Mouse (Mus musculus): Measurements from ENCODE around the gene Arhgef40.
A peak's percentile ranks its signal among the peaks of the same experiment; 100 is the strongest.

Gene Arhgef40

GRCm38 (mm10) chr14:52003981-52004495 lies 19.5 kb downstream of the Arhgef40 start:
- peak; percentile 76 for DNase-seq (ENCODE audit: low read depth, low spot score)

DNA sequence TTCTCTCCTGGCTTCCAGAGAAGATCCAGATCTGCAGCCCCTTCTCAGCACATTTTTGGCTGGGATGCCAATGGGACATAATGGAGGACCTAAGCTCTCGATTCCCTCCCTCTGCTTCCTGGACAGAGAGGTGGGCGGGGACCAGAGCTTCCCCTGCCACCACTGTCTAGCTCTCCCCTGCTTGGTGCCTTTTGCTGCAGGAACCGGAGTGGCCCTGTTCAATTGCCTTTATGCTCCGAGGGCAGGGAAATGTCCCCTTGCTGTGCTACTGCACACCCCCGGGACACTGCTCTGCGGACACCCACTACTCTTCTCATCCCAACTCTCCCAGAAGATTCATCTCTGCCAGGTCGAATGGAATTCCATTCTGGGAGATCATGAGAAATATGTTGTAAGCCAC lies 20.6 kb downstream of the Arhgef40 start:
- no peak for DNase-seq (ENCODE audit: low read depth, low spot score)

DNA sequence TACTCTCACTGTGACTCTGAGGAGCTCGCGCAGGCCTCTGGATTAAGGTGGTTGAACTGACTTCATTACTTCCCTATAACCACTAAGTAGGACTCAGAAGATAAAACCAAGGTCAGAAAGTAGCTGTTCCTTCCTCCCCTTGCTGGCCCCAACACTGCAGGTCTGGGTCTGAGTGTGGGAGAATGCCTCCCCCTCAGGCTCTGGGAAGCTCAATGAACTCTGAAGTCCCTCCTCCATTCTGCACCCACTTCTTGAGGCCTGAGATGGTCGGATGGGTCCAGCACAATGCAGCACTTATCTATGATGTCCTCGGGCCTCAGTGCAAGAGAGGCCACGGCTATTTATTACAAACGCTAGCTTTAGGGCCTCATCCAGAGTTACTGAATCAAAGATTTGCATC lies 21.1 kb downstream of the Arhgef40 start:
- no peak for DNase-seq (ENCODE audit: low read depth, low spot score)

DNA sequence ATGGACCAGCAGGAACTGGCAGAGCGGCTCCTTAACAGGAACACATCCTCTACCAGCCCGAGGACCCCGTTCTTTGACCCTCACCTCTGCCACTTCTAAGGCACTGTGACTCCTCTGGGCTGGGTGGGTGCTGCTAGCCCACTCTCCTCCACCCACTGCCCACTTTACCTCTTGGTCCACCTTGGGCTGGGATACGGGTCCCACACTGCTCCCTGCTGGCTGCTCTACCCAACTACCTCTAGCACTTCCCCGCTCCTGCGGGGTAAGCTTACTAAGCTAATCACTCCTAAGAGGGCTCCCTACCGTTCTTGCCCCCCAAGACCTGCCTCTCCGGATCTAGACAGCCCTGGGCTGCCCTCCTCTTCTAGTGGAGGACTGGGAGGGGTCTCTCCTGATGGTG lies 21.7 kb downstream of the Arhgef40 start:
- peak; percentile 22 for DNase-seq (ENCODE audit: low read depth, low spot score)

DNA sequence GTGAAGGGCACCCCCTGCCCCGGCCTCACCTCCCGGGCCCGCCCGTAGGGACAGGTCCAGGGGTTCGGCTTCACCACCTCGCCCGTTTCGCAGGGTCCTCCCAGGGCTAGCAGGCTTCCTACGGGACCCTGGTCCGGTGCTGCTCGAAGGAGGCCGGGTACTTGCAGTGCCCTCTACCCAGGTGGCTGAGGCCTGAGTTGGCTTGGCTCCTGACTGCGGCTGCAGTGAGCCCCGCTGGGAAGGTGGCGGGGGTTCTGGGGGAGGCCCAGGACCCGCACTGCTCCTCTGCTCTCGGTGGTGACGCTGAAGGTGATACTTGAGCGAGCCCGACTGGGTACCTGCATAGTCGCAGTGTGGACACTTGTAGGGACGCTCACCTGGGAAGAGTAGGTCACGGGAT lies 22.3 kb downstream of the Arhgef40 start:
- no peak for DNase-seq (ENCODE audit: low read depth, low spot score)

DNA sequence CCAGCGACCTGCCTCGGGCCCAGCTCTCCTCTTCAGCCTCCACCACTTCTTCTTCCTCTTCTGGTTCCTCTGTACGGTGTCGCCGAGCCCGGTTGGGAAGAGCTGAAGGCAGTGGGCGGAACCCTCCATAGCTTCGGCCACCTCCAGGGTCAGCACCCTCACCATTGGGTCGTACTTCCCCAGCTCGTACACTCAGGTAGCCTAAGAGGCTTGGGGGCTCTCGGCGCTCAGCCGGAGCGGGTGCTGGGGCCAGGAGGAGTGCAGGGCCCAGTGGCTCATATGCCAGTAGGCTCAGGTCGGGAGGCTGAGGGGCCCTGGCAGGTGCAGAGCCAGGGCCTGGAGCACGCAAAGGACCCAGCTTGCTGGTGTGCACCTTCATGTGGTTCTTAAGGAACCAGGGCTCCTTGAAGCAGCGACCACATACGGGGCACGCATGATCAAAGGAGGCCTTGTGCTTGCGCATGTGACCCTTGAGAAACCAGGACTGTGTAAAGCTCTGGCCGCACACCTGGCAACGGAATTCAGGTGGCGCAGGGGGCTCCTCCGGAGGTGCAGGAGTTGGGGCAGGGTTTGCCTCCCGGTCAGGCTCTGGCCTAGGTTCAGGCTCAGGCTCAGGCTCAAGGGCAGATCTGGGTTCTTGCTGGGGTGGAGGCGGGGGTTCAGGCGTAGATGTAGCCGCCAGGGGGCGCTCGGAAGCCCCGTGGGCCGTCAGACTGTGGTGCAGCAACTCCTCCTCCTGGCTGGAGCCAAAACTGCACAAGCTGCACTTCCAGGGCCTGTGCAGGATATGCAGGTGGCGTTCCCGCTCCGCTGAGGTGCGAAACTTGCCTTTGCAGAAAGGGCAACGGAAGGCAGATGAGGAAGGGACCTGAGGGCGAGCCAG lies 24.0 kb downstream of the Arhgef40 start:
- peak; percentile 96 for DNase-seq (ENCODE audit: low read depth, low spot score)

GRCm38 (mm10) chr14:52009361-52009760 lies 24.8 kb downstream of the Arhgef40 start:
- no peak for DNase-seq (ENCODE audit: low read depth, low spot score)

- no peak for DNase-seq (ENCODE audit: low read depth, low spot score)
These were observed 25.3 kb downstream of the Arhgef40 start for GRCm38 (mm10) chr14:52009841-52010240.

DNA sequence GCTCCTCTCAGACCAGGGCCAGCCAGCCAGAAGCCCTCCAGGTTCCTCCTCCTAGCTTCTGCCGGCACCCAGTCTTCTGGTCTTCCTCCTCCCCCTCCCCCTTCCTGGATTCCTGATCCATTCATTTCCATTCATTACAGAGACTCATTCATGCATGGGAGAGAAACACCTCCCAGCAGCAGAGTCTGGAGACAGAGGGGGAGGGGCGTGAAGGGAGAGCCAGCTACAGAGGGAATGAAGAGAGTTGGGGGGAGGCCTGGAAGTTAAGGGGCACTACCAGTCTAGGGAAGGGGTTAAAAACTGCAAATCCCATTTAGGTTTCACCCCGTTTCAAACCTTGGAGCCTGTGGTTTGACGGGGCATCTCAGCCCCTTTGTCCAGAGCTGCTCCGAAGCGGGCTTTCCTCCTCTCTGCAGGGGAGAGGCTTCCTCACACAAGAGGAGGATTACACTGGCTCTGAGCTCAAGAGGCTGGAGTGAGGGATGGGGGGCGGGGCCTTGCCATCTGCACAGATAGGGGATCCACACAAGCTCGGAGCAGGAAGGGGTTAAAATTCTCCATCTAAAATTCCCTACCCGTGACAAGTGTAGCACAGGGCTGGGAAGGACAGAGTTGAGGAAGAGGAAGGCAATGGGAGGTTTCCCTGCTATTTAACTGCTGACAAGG lies 26.1 kb downstream of the Arhgef40 start:
- no peak for DNase-seq (ENCODE audit: low read depth, low spot score)

GRCm38 (mm10) chr14:52011683-52012082 lies 27.2 kb downstream of the Arhgef40 start:
- no peak for DNase-seq (ENCODE audit: low read depth, low spot score)

DNA sequence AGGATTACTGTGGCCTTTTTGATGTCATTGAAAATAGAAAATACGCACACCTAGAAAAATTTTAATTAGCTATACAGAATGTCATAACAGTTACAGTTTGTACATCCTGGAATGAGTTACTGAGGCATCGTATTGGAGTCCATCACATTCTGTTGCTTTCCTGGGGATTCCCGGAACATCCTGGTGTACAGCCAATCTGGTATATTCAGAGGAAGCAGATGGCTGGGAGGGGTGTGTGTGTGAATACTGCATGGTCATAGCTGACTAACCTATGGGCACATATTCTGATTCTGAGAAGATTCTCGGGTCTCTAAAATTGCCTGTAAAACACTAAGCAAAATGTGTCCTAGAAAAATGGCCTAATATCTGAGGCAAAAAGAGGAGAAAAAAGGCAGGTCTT lies 27.6 kb downstream of the Arhgef40 start:
- no peak for DNase-seq (ENCODE audit: low read depth, low spot score)

DNA sequence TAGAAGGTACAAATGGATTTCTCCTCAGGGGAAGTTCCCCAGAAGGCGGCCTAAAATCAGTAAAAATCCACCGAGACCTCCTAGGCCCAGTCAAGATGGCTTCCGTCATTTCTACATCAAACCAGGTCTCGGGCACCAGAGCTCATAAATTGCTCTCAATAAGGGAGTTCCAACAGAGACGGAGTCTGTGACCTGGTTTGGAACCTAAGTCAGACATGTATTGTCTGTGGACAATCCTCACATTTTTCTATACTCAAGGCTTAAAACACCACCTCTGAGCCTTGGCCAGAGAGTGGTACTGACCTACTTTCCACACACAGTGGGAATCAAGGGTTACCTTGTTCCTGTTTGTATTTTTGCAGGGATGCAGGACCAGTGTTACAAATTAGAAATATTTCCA lies 28.0 kb downstream of the Arhgef40 start:
- DNase-seq (ENCODE audit: low read depth, low spot score), result no peak

DNA sequence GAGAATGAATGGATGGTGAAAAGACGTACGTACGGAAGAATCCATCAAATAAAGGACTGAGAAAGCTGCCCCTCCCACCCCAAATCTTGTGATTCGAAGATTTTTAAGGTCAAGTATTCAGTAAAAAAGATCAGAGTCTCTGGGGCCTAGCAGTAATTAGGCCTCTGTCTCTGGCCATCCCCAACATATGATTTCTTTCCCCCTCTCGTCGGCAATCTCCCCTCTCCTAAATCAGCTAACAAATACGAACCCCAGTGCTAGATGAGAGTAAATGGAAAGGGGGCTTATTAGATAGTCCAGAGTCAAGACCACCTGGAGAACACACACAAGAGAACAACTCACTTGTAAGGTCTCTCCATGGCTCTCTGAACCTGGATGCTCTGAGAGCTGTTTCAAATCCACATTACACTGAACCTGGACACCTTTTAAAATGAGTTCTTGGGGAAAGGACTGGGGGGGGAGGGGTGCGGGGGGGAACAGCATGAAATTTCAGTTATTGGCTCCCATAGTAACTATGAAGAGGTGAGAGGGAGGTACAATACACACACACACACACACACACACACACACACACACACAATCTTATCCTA lies 28.6 kb downstream of the Arhgef40 start:
- DNase-seq (ENCODE audit: low read depth, low spot score), result no peak

GRCm38 (mm10) chr14:52013771-52014219 lies 29.3 kb downstream of the Arhgef40 start:
- DNase-seq (ENCODE audit: low read depth, low spot score), result peak; percentile 70

- DNase-seq (ENCODE audit: low read depth, low spot score), result peak; percentile 63
These were observed 29.8 kb downstream of the Arhgef40 start for GRCm38 (mm10) chr14:52014271-52014760.

- peak; percentile 66 for DNase-seq (ENCODE audit: low read depth, low spot score)
These were observed 30.3 kb downstream of the Arhgef40 start for GRCm38 (mm10) chr14:52014761-52015311.

DNA sequence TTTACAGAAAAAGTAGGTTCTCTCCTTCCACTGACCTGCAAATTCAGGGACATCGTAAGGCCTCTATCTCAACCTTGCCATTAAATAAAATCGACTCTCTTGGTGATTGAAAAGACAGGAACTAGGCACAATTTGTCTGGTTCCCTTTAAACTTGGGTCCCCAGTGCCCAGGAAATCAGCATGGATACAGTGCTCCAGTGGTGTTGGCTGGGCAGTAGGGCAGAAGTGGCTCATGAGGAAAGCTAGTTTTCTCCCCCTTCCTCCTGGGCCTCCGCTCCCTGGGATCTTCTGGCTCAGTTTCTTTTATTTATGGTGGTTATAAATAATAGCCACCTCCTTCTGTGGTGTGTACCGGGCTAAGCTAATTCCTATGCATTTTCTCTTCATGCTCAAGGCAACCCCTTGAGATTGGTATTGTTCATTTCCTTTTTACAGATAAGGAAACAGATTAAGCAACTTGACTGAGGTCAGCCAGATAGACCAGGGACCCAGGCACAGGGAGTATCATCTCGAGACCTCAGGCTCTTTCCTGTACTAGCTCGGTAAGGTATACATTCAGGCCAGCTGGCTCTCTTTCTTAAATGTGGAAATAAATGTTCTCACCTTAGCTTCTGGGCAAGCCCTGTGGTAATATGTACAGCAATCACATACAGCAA lies 31.1 kb downstream of the Arhgef40 start, which contains the start of gene Tmem253:
Gene Tmem253 (plus strand): TSS at position 214 of the 656 bp plus-strand sequence.
- no peak for DNase-seq (ENCODE audit: low read depth, low spot score)

DNA sequence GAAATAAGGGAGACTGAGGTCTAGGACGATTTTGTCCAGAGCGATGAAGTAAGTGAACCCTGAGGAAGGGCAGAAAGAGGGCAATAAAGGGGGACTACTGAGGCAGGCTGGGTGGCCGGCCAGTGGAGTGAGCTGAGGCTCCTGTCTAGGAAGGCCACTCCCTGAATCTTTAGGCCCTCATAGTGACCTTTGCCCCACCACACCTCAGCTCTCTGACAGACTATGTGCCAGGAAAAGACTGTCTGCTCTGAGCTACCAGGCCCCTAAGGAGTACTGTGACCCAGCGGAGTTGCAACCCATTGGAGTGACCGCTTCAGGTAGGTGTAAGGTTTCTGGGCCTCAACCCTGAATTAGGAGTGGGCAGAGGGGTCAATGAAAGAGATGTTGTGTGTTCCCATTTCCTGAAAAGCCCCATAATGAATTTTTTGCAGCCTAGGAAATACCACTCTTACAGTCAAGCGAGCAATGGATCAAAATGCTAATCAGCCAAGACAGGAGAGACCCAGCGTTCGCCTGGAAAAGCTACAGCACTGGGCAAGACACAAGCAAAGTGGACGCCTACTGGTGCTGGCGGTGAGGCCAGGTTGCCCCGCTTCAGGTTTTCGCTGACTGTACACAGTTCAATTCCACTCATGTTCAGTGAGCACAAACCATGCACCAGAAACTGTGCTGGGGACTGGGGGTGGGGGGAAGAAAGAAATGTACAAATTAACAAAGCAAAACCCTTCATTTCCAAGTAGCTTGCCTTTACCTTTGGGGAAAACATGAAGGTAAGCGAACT lies 32.3 kb downstream of the Arhgef40 start:
- no peak for DNase-seq (ENCODE audit: low read depth, low spot score)

DNA sequence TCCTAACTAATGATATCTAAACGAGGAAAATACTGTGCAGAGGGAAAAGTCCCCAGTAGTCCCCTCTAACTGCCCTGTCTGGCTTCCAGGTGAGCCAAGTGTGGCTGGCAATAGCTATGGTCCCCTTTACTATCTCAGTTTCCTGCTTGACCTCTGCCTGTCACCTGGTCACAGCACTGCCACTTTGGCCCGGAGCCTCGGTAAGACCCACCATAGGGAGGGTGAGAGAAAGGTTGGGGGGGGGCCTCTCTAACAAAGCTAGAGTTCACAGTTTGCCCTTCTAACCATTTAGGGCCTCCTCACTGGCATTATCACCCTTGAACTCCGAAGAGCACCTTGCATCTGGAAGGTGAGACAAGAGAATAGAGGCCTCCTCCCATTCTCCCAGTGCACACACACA lies 33.1 kb downstream of the Arhgef40 start:
- DNase-seq (ENCODE audit: low read depth, low spot score), result no peak

All from CD4-positive, CD25-positive, alpha-beta regulatory T cell, adult 2 months (primary cell).